Comparison of ENCODE assay signal across 20 mouse cellular contexts in the genomic region with DNA sequence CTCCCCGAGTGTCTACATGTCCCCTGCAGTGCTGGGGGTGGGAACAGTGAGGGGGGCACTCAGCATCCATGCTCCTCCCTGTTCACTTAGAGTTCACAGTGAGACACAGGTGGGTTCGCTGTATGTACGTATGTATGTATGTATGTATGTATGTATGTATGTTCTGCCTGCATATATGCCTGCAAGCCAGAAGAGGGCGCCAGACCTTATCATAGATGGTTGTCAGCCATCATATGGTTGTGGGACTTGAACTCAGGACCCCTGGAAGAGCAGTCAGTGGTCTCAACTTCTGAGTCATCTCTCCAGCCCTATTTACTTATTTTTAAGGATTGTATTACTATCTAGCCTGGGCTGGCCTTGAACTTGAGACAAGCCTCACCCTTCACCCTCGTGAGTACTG. TPM values are rescaled to one million over a fixed set of nuclear protein-coding genes. Genes with fewer than 3 reads are reported as not detected.
DNase-seq lines count a peak whose midpoint lies in the region; ATAC-seq and TF ChIP-seq lines count a peak whose summit lies in the region.
"Had no signal": no experiment of that assay in that cellular context is flagged by ENCODE, and none has a peak within 500 bp of the region (broad histone marks: within the 10 kb centered on the region; RNA-seq: fewer than 3 reads in every experiment).

No protein-coding gene starts in this region.

- no peak for ATAC-seq in midbrain, postnatal 0 days (ENCODE audit: low FRiP score)
- ATAC-seq in midbrain, embryonic 16.5 days: no peak
- no peak for ATAC-seq in stomach, postnatal 0 days (ENCODE audit: low FRiP score, low TSS enrichment)
- ATAC-seq: forebrain, embryonic 14.5 days had no signal

- TF ChIP-seq EP300 in MEL (IDR thresholded peaks at IDR 0.05; ENCODE audit: low read depth in 1 of 2, low read length in 2 of 2): no peak
- no peak for TF ChIP-seq EP300 in stomach, postnatal 0 days (optimal IDR thresholded peaks at IDR 0.05)

- H3K9me3 ChIP-seq in midbrain, postnatal 0 days (ENCODE audit: low read length): no peaks in the 10 kb centered on the region
- H3K9me3 ChIP-seq in midbrain, embryonic 16.5 days (replicated peaks; ENCODE audit: control insufficient read depth, low read length, poor library complexity, severe bottlenecking): no peaks in the 10 kb centered on the region
- H3K9me3 ChIP-seq in MEL (replicated peaks; ENCODE audit: insufficient read depth, low read length): no peaks in the 10 kb centered on the region
- H3K9me3 ChIP-seq in stomach, postnatal 0 days (ENCODE audit: control insufficient read depth, low read length): no peaks in the 10 kb centered on the region
- H3K9me3 ChIP-seq: hindbrain, embryonic 10.5 days; midbrain, embryonic 12.5 days had no signal

- 0 out of 2 replicates have a peak, but pooled peaks have one; percentile 9 for TF ChIP-seq CTCF in kidney, adult 2 months (conservative IDR thresholded peaks at IDR 0.05; ENCODE audit: insufficient read depth, insufficient read length, low read depth, low read length)
- TF ChIP-seq CTCF in midbrain, postnatal 0 days (IDR thresholded peaks at IDR 0.05): peak; percentile 23; the same call in 1 of the 2 replicates
- peak in 2 of 3 experiments; percentile 40 to 48; a peak in 3 of 6 replicates for TF ChIP-seq CTCF in MEL (IDR thresholded peaks at IDR 0.05 in 2 of 3, conservative IDR thresholded peaks at IDR 0.05 in 1 of 3; ENCODE audit: control insufficient read depth in 1 of 3, insufficient read depth in 1 of 3, low read depth in 2 of 3, low read length in 3 of 3, poor library complexity in 1 of 3, severe bottlenecking in 1 of 3)
- peak; percentile 52 for TF ChIP-seq CTCF in stomach, postnatal 0 days (IDR thresholded peaks at IDR 0.05; ENCODE audit: low read depth)

- H3K36me3 ChIP-seq in kidney, adult 2 months (ENCODE audit: control insufficient read depth, insufficient read depth, low read length): no peaks in the 10 kb centered on the region
- no peaks in the 10 kb centered on the region for H3K36me3 ChIP-seq in midbrain, postnatal 0 days (ENCODE audit: insufficient read depth, low read length)
- no peaks in the 10 kb centered on the region for H3K36me3 ChIP-seq in midbrain, embryonic 16.5 days (ENCODE audit: control insufficient read depth, insufficient read depth, low read length)
- no peaks in the 10 kb centered on the region for H3K36me3 ChIP-seq in MEL (ENCODE audit: control insufficient read depth in 1 of 2, insufficient read depth in 2 of 2, low read length in 2 of 2)
- H3K36me3 ChIP-seq in stomach, postnatal 0 days (ENCODE audit: control insufficient read depth, insufficient read depth, low read length): no peaks in the 10 kb centered on the region
- H3K36me3 ChIP-seq: hindbrain, embryonic 10.5 days; midbrain, embryonic 12.5 days had no signal

- no peaks in the 10 kb centered on the region; the same call in 1 of the 2 replicates for H3K27me3 ChIP-seq in kidney, adult 2 months (replicated peaks; ENCODE audit: control insufficient read depth, insufficient read depth, low read length)
- peaks cover 27% of the 10 kb centered on the region for H3K27me3 ChIP-seq in midbrain, postnatal 0 days (ENCODE audit: insufficient read depth, low read length)
- H3K27me3 ChIP-seq in midbrain, embryonic 16.5 days (ENCODE audit: control insufficient read depth, insufficient read depth, low read depth, low read length): peaks cover 30% of the 10 kb centered on the region
- no peaks in the 10 kb centered on the region for H3K27me3 ChIP-seq in MEL (ENCODE audit: control insufficient read depth in 1 of 2, insufficient read depth in 2 of 2, low read length in 2 of 2)
- H3K27me3 ChIP-seq in stomach, postnatal 0 days (ENCODE audit: control insufficient read depth, insufficient read depth, low read length): no peaks in the 10 kb centered on the region

- 95% methylated on average over 5 of the region's 5 CpGs for WGBS in kidney, adult 2 months
- WGBS in midbrain, postnatal 0 days: 86% methylated on average over 5 of the region's 5 CpGs
- WGBS in midbrain, embryonic 16.5 days: 86% methylated on average over 5 of the region's 5 CpGs
- WGBS in stomach, postnatal 0 days: 80% methylated on average over 5 of the region's 5 CpGs

- H3K4me2 ChIP-seq in midbrain, postnatal 0 days (ENCODE audit: low read depth, low read length, poor library complexity, severe bottlenecking): no peak overlapping the region
- no peak overlapping the region for H3K4me2 ChIP-seq in midbrain, embryonic 16.5 days (ENCODE audit: low read length)
- H3K4me2 ChIP-seq in stomach, postnatal 0 days (replicated peaks; ENCODE audit: low read depth): no peak overlapping the region
- H3K4me2 ChIP-seq: midbrain, embryonic 12.5 days had no signal

- DNase-seq in kidney, adult 2 months: no peak
- no peak for DNase-seq in kidney, adult 18-20 months
- no peak for DNase-seq in midbrain, postnatal 0 days (ENCODE audit: low spot score)
- peak; percentile 26 for DNase-seq in MEL (ENCODE audit: low read depth, low spot score)
- DNase-seq in stomach, postnatal 0 days (ENCODE audit: low spot score): no peak
- DNase-seq in left cerebral cortex, postnatal 10 days (ENCODE audit: extremely low spot score in 1 of 2, low spot score in 2 of 2): no peak
- DNase-seq: adrenal gland, adult 8-10 months; cerebellum, adult 9-11 months; gastrocnemius, postnatal 14 days; heart, adult 18-20 months; layer of hippocampus, postnatal 36 days; lung, adult 18-20 months; spleen, adult 18-20 months had no signal

- no peak overlapping the region for H3K4me3 ChIP-seq in kidney, adult 2 months (ENCODE audit: insufficient read depth, low read depth, low read length)
- no peak overlapping the region for H3K4me3 ChIP-seq in midbrain, postnatal 0 days (ENCODE audit: low read depth, low read length)
- no peak overlapping the region for H3K4me3 ChIP-seq in midbrain, embryonic 16.5 days (ENCODE audit: low read depth, low read length)
- H3K4me3 ChIP-seq in MEL (ENCODE audit: control insufficient read depth in 1 of 2, insufficient read depth in 1 of 2, low read depth in 2 of 2, low read length in 2 of 2): no peak overlapping the region
- H3K4me3 ChIP-seq in stomach, postnatal 0 days (ENCODE audit: low read depth, low read length): no peak overlapping the region
- H3K4me3 ChIP-seq: erythroblast, embryonic 14.5 days; hindbrain, embryonic 10.5 days; midbrain, embryonic 12.5 days; myocyte had no signal

- TF ChIP-seq RAD21 in MEL (IDR thresholded peaks at IDR 0.05; ENCODE audit: low read depth, low read length): peak; percentile 2

- intact Hi-C loops in left cerebral cortex, postnatal 10 days (cut with DNase I): no loop called here

- no peak for TF ChIP-seq POLR2A in kidney, adult 2 months (IDR thresholded peaks at IDR 0.05; ENCODE audit: low read depth, low read length)
- no peak for TF ChIP-seq POLR2A in MEL (IDR thresholded peaks at IDR 0.05; ENCODE audit: control insufficient read depth in 1 of 2, insufficient read depth in 1 of 2, low read depth in 1 of 2, low read length in 2 of 2, poor library complexity in 1 of 2)

- H3K4me1 ChIP-seq in kidney, adult 2 months (ENCODE audit: control insufficient read depth, insufficient read depth, low read length): no peaks in the 10 kb centered on the region
- no peaks in the 10 kb centered on the region for H3K4me1 ChIP-seq in midbrain, postnatal 0 days (ENCODE audit: insufficient read depth, low read length)
- H3K4me1 ChIP-seq in midbrain, embryonic 16.5 days (ENCODE audit: control insufficient read depth, insufficient read depth, low read length): peaks cover 2% of the 10 kb centered on the region; the same call in 1 of the 2 replicates
- no peaks in the 10 kb centered on the region for H3K4me1 ChIP-seq in MEL (ENCODE audit: control insufficient read depth in 1 of 2, insufficient read depth in 2 of 2, low read length in 2 of 2)
- no peaks in the 10 kb centered on the region for H3K4me1 ChIP-seq in stomach, postnatal 0 days (replicated peaks; ENCODE audit: control insufficient read depth, insufficient read depth)

- H3K79me2 ChIP-seq in MEL (ENCODE audit: control insufficient read depth, insufficient read depth, low read length, poor library complexity): no peaks in the 10 kb centered on the region

- H3K9ac ChIP-seq in midbrain, postnatal 0 days (replicated peaks; ENCODE audit: low read length, poor library complexity, severe bottlenecking): no peak overlapping the region
- H3K9ac ChIP-seq in midbrain, embryonic 16.5 days (ENCODE audit: low read depth, low read length): no peak overlapping the region
- H3K9ac ChIP-seq in MEL (ENCODE audit: control insufficient read depth, low read depth, low read length, poor library complexity, severe bottlenecking): no peak overlapping the region
- H3K9ac ChIP-seq in stomach, postnatal 0 days (ENCODE audit: low read length): no peak overlapping the region
- H3K9ac ChIP-seq: midbrain, embryonic 12.5 days had no signal

- H3K27ac ChIP-seq in kidney, adult 2 months (ENCODE audit: insufficient read depth, low read depth, low read length): no peak overlapping the region
- no peak overlapping the region for H3K27ac ChIP-seq in midbrain, postnatal 0 days (ENCODE audit: low read depth, low read length)
- H3K27ac ChIP-seq in midbrain, embryonic 16.5 days (ENCODE audit: low read length): no peak overlapping the region
- no peak overlapping the region for H3K27ac ChIP-seq in MEL (ENCODE audit: control insufficient read depth, low read depth, low read length)
- H3K27ac ChIP-seq in stomach, postnatal 0 days (replicated peaks): no peak overlapping the region
- H3K27ac ChIP-seq: hindbrain, embryonic 10.5 days; macrophage; midbrain, embryonic 12.5 days had no signal

RNA-seq across cellular contexts. Expression of a gene that starts 1.7 kb away (rescaled TPM):
- 0.75 and 0.88 TPM in 2 replicates for polyA plus RNA-seq in kidney, adult 2 months (2012; rRNA removed)
- 0.71 and 1.3 TPM in 2 replicates for total RNA-seq in midbrain, postnatal 0 days (2014; rRNA removed)
- polyA plus RNA-seq in midbrain, postnatal 0 days (2015; fragmentation: Nextera tagmentation; extraction: Ambion mirVana): 0.98 and 1.5 TPM in 2 replicates
- polyA plus RNA-seq in midbrain, embryonic 16.5 days (2015; fragmentation: Nextera tagmentation; extraction: Ambion mirVana): 0.71 and 0.83 TPM in 2 replicates
- total RNA-seq in MEL (2012; rRNA removed): 0.08 TPM in 1 of 2 replicates, not detected in the other
- under 1 TPM in 1 of 2 experiments, not detected in 1; 0.22 TPM for polyA plus RNA-seq in MEL (2012; ENCODE audit: insufficient read depth in 1 of 2, insufficient read length in 2 of 2, low read depth in 1 of 2, low replicate concordance in 2 of 2, missing spikeins in 1 of 2)
- polyA plus RNA-seq in stomach, postnatal 0 days (2015; fragmentation: Nextera tagmentation; extraction: Ambion mirVana): 39.8 and 42.2 TPM in 2 replicates
- total RNA-seq in left cerebral cortex, postnatal 10 days (2021): under 1 TPM; 0.36 to 0.54 TPM
- total RNA-seq: heart, adult 18-20 months had no signal
- polyA plus RNA-seq: erythroblast, embryonic 14.5 days; macrophage had no signal

RNA-seq across cellular contexts. Expression of a gene that starts 37.4 kb away (rescaled TPM):
- 13.2 and 13.4 TPM in 2 replicates for polyA plus RNA-seq in kidney, adult 2 months (2012; rRNA removed)
- 89.6 and 113 TPM in 2 replicates for total RNA-seq in midbrain, postnatal 0 days (2014; rRNA removed)
- polyA plus RNA-seq in midbrain, postnatal 0 days (2015; fragmentation: Nextera tagmentation; extraction: Ambion mirVana): 61.6 and 67.7 TPM in 2 replicates
- 58.3 and 59.1 TPM in 2 replicates for polyA plus RNA-seq in midbrain, embryonic 16.5 days (2015; fragmentation: Nextera tagmentation; extraction: Ambion mirVana)
- 6.5 and 7.9 TPM in 2 replicates for total RNA-seq in MEL (2012; rRNA removed)
- 1 to 10 TPM in 1 of 2 experiments, not detected in 1; 7.8 TPM for polyA plus RNA-seq in MEL (2012; ENCODE audit: insufficient read depth in 1 of 2, insufficient read length in 2 of 2, low read depth in 1 of 2, low replicate concordance in 2 of 2, missing spikeins in 1 of 2)
- polyA plus RNA-seq in stomach, postnatal 0 days (2015; fragmentation: Nextera tagmentation; extraction: Ambion mirVana): 15.7 and 15.8 TPM in 2 replicates
- total RNA-seq in left cerebral cortex, postnatal 10 days (2021): 10 to 100 TPM; 47.6 to 54.9 TPM

RNA-seq across cellular contexts. Expression of a gene that starts 43.2 kb away (rescaled TPM):
- polyA plus RNA-seq in kidney, adult 2 months (2012; rRNA removed): 17.1 and 21.6 TPM in 2 replicates
- 40.1 and 48.3 TPM in 2 replicates for total RNA-seq in midbrain, postnatal 0 days (2014; rRNA removed)
- 142 and 173 TPM in 2 replicates for polyA plus RNA-seq in midbrain, postnatal 0 days (2015; fragmentation: Nextera tagmentation; extraction: Ambion mirVana)
- 172 and 196 TPM in 2 replicates for polyA plus RNA-seq in midbrain, embryonic 16.5 days (2015; fragmentation: Nextera tagmentation; extraction: Ambion mirVana)
- 26.9 and 29.4 TPM in 2 replicates for total RNA-seq in MEL (2012; rRNA removed)
- polyA plus RNA-seq in MEL (2012; ENCODE audit: insufficient read depth in 1 of 2, insufficient read length in 2 of 2, low read depth in 1 of 2, low replicate concordance in 2 of 2, missing spikeins in 1 of 2): 100 to 1,000 TPM; 138 to 285 TPM
- polyA plus RNA-seq in stomach, postnatal 0 days (2015; fragmentation: Nextera tagmentation; extraction: Ambion mirVana): 95.9 and 108 TPM in 2 replicates
- total RNA-seq in left cerebral cortex, postnatal 10 days (2021): 100 to 1,000 TPM; 133 to 134 TPM

Comparison
In these comparisons a context has a peak if more than half of its experiments do, and no peak if none do; other contexts are left out.
1. RNA of a gene that starts 1.7 kb away (polyA plus RNA-seq): 39.8 to 42.2 TPM in stomach, postnatal 0 days; 0.98 to 1.5 TPM in midbrain, postnatal 0 days, 0.75 to 0.88 TPM in kidney, adult 2 months, 0.71 to 0.83 TPM in midbrain, embryonic 16.5 days and 0.22 TPM in MEL; every median in the first group is over 10 times any median in the second.
2. Peak in every context shown above with its lines, with median percentiles within 50 percentile points of each other: CTCF ChIP-seq.